Mouse (Mus musculus) duodenum, adult 2 months (tissue): ENCODE results near the gene Tcp11. TPM values are rescaled to one million over a fixed set of nuclear protein-coding genes. Genes with fewer than 3 reads are reported as not detected.

ENCODE experiments used
- polyA plus RNA-seq: library from polyadenylated mRNA; depleted of rRNA; stranded (reverse); fragments of >200 nt; gene quantifications from 2 replicates; pipeline ENCODE4 v1.2.3, GENCODE M21; 2012; ENCODE audit warnings: low replicate concordance; rRNA removed

Tcp11 gene
- polyA plus RNA-seq = 0.44 and 0.70 TPM in 2 replicates

GRCm38 (mm10) chr17:28080045-28080816 is at the start of gene Tcp11:
Gene Tcp11 (minus strand): TSS chr17:28080639.

Other genes with a start within 250 kb of the Tcp11 start
- 154 and 169 TPM in 2 replicates for gene Snrpc, start 242.5 kb downstream of the Tcp11 start, polyA plus RNA-seq
- 1.1 and 2.8 TPM in 2 replicates for gene Uhrf1bp1, start 224.2 kb downstream of the Tcp11 start, polyA plus RNA-seq
- gene Anks1, start 171.3 kb downstream of the Tcp11 start, polyA plus RNA-seq = 25.3 and 28.1 TPM in 2 replicates
- gene Taf11, start 170.8 kb downstream of the Tcp11 start, polyA plus RNA-seq = 3.2 TPM in 2 replicates
- gene Scube3, start 61.5 kb upstream of the Tcp11 start, polyA plus RNA-seq = 0.33 and 0.59 TPM in 2 replicates
- gene Zfp523, start 96.5 kb upstream of the Tcp11 start, polyA plus RNA-seq = 33.5 and 45.7 TPM in 2 replicates
- gene Def6, start 127.1 kb upstream of the Tcp11 start, polyA plus RNA-seq = 5.6 and 8.4 TPM in 2 replicates
- gene Ppard, start 152.1 kb upstream of the Tcp11 start, polyA plus RNA-seq = 215 and 239 TPM in 2 replicates
- gene Fance, start 232.9 kb upstream of the Tcp11 start, polyA plus RNA-seq = 14.8 and 18.3 TPM in 2 replicates
- gene Rpl10a, start 247.8 kb upstream of the Tcp11 start, polyA plus RNA-seq = 2,176 and 2,371 TPM in 2 replicates